Mouse (Mus musculus) adrenal gland (tissue): ENCODE measurements at regions not wholly inside any gene's neighbourhood (a gene's known extent, or its start where the extent isn't known, plus 50 kb on each side); places are given as distances from the start of the nearest gene placed in this dataset.

ENCODE experiments used
- intact Hi-C: fragments of 180-260 bp; cut with DNase I; formaldehyde crosslinking; loops from one replicate; pipeline ENCODE4 v1.15.1; 2025

DNA sequence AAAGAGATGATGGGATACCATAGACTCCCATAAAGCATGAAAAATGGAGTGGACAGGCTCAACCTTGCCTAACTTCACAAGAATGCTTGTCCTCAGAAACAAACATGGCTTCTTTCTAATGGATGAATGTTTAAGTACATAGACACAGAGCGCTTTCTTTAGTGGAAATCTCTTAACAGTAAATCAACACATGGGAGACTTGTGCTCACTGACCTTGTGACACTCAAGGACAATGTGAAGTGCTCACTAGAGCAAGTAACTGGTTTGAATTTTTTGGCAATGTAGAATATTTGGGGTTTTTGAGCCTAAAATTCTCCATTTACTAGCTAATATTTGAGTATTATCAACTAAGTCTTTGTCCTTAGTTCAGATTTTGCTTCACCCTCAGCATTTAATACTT, 88.0 kb downstream of the Tent5c start:
- intact Hi-C loops: no loop called here

DNA sequence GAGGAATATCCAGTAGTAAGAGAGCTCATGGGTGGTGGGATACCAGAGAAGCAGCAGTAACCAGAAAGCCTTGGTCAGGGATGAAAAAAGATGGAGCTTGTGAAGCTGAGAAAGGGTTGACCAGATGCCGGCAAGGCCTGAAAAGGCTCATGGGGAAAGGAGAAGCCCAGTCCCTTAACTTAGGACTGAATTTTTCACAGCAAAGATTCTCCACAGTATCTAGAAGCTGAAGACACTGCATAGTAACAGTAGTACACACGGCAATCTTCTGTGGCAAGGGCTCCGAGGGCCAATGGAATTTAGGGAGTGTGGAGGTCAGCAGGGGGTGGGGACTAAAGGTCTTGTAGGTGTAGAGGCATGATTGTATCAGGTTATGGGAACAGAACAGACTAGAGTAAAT, 91.6 kb downstream of the Tent5c start:
- intact Hi-C loops: no loop called here

GRCm38 (mm10) chr3:100394911-100395604, 94.1 kb downstream of the Tent5c start:
- intact Hi-C loops: no loop called here

DNA sequence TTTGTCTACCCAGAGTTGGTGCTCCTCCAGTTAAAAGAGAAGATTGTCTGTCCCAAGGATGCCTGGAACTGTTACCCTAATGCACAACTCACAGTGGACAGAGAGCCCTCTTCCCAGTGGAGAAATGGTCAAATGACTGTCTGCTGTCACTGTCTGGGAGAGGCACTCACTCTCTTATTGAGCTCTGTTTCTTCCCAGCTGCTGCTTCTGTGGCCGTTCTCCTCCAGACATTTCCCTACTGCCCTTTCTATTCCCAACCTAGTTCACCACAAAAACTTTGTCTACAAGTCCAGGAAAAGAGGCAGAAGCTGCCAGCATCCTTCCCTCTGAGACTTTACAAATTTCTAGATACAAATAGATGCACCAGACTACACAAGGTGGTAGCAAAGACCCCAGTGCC, 95.2 kb downstream of the Tent5c start:
- intact Hi-C loops: no loop called here

DNA sequence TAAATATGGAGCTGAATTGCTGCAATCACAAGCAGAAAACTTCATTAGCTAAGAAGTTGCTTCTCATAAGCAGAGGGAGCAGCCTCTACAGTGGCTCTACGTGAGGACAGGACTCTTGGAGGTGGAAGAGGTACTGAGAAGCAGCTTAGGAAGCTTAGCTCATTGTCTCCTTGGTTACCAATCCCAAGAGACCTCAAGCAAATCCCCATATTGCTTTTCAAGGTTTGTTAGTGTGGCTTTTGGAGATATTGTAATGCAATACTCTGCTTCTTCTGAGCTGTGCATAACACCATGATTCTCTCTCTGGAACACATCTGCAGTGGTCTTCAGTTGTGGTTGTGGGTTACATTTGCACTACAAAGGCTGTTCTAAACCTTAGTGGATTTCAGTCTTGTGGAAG, 106.9 kb downstream of the Tent5c start:
- intact Hi-C loops: no loop called here

DNA sequence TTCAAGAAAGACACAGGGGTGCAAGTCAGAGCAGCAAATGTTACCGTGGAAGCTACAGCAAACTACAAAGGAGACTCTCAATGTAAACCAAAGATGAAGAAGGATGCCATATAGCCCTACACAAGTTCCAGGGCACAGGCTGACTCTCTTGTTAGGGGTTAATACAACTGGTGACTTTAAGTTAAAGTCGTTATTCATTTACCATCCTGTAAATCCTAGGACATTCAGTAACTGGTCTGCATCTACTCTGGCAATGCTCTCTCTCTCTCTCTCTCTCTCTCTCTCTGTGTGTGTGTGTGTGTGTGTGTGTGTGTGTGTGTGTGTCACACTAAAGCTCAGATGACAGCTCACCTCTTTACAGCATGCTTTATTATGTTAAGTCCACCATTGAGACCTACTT, 107.8 kb downstream of the Tent5c start:
- intact Hi-C loops: no loop called here

DNA sequence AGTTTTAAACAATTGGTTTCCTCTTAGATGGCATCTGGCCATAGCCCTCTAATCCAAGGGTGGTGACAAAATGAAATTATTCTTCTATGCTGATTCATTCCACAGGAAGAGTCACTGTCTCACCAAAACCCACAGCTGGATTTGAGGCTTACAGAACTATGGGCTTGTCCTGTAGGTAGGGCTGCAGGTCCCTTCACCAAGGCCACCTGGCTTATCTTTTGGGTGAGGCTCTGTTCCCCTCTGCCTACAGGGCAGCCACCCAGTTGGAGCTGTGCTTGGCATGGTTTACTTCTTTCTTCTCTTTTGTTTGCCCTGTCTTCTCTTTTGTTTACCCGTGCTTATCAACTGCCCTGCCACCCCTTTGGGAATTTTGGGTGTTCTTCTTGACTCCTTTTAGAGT, 113.0 kb downstream of the Tent5c start:
- intact Hi-C loops: no loop called here

- intact Hi-C loops: no loop called here
These were observed 122.0 kb downstream of the Tent5c start for GRCm38 (mm10) chr3:100366884-100367840.

- intact Hi-C loops: no loop called here
These were observed 122.7 kb downstream of the Tent5c start for GRCm38 (mm10) chr3:100366447-100366846.

DNA sequence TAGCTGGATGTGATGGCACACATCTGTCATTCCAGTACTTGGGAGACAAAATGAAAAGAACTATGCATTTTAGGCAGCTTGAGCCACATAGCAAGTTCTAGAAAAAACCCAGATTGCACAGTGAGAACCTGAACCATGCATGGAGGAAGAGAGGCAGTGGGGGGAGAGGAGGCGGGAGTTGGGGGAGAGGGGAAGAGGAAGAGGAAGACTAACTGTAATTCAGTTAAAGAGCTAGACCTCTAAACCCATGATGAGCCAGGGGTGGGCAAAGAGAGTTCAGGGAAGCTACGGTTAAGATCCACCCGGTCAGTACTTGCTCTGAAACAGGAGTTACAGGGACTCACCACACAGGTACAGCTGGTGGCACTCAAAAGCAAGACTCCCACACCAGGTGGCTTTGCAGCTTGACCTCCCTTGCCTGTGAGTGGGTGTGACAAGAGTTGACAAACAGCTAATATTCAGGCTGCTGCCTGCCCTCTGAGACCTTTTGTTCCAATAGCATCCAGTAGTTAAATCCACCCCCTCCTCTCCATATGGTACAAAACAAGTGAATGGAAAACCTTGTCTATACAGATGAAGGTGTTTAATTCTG, 123.7 kb downstream of the Tent5c start:
- intact Hi-C loops: no loop called here

DNA sequence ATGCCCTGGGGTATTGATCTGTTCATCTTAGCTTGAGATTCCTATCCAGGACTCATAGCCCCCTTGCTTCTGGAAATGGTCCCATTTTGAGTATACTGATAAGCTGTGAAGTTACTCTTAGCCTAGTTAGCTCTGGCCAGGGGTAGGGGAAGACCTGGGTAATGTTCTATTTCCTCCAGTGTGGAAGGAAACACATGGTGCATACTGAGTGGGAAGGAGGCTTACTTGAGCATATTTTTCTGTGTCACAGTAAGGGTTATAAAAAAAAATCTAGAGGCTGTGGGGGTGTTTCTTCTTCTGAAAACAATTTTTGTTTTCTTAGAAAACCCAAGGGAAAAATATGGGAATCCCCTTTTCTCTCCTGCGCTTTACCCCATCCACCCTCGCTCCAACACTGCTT, 124.4 kb downstream of the Tent5c start:
- intact Hi-C loops: no loop called here

DNA sequence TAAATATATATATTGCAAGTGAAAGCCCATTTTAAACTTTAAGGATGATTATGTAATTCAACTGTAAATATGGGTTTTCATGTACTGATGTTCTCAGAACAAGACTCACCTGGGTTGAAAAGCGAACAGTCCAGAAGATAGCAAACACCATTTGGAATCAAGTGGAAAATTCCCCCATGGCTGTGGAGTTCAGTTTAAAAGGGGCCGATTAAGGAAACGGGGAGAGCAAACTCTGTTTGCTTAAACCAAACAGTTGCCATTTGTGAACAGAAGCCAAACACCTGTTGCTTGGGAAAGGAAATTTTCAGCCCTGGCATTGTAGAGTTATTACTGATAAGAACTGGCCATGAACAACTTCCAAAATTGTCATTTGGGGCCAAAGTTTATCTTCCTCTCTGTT, 126.1 kb downstream of the Tent5c start:
- intact Hi-C loops: no loop called here

GRCm38 (mm10) chr3:100360019-100360418, 129.1 kb downstream of the Tent5c start:
- intact Hi-C loops: no loop called here

GRCm38 (mm10) chr3:100359036-100359435, 130.1 kb downstream of the Tent5c start:
- intact Hi-C loops: loop anchor here (2.0 to 5.0 kb wide), 2 partner anchors 167 to 210 kb away; no protein-coding TSS in a partner anchor

DNA sequence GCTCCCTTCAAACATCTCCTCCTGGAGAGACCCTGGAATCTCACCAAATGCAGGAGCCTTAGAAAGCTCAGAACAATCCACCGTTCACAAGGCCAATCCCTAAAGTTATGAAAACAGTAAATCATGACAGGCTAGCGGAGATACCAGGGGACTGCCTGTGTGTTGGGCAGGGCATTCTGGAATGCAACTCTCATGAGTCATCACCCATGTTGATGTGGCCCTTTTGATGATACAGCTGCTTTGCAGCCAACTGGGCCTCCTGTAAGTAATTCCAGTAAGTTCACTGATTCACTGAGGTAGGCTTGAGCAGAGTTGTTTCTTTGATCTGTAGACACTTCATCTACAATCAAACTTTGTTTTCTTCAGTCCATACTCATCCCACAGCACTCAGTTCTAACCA, 155.6 kb downstream of the Tent5c start:
- intact Hi-C loops: no loop called here

GRCm38 (mm10) chr3:100318357-100318756, 156.2 kb upstream of the Wdr3 start:
- intact Hi-C loops: no loop called here

DNA sequence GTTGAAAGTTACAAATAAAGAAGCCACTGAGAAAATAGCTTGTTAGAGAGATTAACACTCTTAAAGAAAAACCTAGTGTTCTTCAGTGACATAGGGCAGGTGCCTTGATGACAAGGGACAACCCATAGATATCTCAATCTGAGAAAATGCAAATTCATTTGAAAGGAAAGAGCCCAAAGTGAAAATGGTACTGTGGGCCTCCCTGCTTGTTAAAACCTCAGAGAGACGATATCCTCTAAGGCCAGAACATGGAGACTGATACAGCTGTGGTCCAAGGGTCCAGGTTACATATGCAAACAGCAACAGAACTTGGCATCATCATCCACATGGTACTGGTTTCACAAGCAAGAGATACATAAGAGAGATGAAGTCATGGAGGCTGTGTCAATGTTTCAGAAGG, 125.6 kb upstream of the Wdr3 start:
- intact Hi-C loops: no loop called here

GRCm38 (mm10) chr3:100266976-100267375, 104.8 kb upstream of the Wdr3 start:
- intact Hi-C loops: no loop called here

DNA sequence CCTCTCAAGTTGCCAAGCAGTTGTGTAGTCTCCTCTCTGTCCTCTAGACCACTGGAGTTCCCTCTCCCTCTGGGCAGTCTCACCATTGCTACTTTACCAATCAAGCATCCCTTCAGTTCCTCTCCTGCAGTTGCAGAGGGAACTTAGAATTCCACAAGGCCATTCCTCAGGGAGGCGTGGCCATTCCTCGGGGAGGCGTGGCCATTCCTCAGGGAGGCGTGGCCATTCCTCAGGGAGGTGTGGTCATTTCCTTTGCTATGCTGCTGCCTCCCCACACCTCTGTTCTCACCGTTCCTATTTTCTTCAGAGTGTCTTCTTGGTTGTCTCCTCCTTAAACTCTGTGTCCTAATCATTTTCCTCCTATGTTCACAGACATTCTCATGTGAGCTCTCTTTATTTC, 102.8 kb upstream of the Wdr3 start:
- intact Hi-C loops: no loop called here
